Mouse (Mus musculus): Measurements from ENCODE around the gene Pkm. TPM values are rescaled to one million over a fixed set of nuclear protein-coding genes. Genes with fewer than 3 reads are reported as not detected.

Pkm gene
- polyA plus RNA-seq, 1 experiment from 2014 or later = 1,075 TPM

DNA sequence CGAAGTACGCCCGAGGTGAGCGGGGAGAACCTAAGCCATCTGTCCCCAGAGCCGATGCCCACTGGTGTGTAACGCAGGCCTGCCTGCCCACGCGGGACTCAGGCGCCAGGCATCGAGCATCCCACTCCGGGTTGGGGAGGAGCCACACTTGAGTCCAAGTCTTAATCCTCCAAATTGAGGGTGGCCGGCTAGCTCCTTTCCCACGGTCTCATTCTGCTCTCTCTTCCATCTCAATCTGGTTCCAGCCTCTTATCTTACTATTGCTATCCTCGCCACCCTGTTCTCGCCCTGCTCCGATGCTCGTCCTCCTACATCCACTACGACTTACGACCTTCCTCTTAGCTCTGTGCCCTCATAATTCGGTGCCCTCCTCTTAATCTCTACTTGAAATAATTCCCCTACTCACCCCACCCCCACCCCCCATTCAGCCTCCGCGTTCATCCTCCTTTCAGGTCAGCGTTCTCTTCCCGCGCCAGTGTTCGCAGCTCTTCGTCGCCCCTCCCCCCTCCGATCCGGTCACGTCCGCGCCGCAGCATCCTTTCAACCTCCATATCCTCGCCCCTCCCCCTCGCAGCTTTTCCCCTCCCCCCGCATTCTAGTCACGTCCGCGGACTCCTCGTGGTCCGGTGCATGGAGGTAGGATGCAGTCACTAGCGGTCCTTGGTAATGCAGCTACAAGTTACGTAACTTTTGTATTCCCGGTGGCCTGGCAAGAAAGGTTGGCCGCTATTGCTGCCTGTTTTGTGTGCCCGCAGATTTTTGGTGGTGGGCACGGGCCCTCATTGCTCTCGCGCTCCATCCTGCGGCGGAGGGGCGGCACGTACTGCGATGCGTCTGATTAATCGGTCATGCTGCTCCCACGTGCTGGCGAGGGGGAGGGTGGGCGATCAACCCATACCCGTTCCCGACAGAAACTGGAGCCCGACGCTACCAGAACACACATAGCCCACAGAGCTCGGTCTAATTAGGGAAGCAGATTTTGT is 758 bp downstream of the Pkm start:
- Histone ChIP-seq H3K27me3 (replicated peaks) (no peaks in the 10 kb centered on the region), H3K9me3 (no peaks in the 10 kb centered on the region), H3K4me1 (peaks cover 55% of the 10 kb centered on the region), H3K9ac (peak overlapping the region; percentile 70), H3K36me3 (replicated peaks) (0 out of 2 replicates have a peak, but pooled peaks cover 2% of the 10 kb centered on the region), H3K4me3 (peak overlapping the region; percentile 57), H3K4me2 (peak overlapping the region; percentile 85), H3K27ac (peak overlapping the region; percentile 97)
- peak; percentile 78 for ATAC-seq (replicated peaks)
- WGBS = under 1% methylated on average over 64 of the region's 65 CpGs

DNA sequence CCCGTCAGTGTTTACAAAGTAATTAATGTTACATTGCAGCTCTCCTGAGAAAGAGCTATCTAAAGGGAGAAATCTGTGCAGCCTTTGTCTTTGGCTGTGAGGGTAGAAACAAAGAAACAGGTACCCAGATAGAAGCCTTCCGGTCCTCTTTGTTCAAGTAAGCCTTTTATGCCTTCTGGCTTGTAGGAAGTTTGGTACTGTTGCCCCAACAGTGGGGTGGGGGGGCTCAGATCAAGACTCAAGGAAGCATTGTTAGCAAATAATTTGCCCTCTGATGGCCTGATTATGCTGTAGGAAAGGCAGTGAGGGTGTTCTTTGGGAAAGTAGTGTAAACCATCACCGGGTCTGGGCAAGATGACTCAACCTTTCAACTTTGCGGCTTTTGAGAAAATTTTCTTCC is 2.0 kb downstream of the Pkm start:
- peak overlapping the region; percentile 70 for H3K9ac ChIP-seq
- H3K4me2 ChIP-seq = peak overlapping the region; percentile 85
- no peaks in the 10 kb centered on the region for H3K27me3 ChIP-seq (replicated peaks)
- peaks cover 64% of the 10 kb centered on the region for H3K4me1 ChIP-seq
- H3K27ac ChIP-seq = peak overlapping the region; percentile 97
- H3K9me3 ChIP-seq = no peaks in the 10 kb centered on the region
- no peaks in the 10 kb centered on the region for H3K36me3 ChIP-seq (replicated peaks)
- WGBS = 1% methylated on average over 4 of the region's 4 CpGs
- peak overlapping the region; percentile 57 for H3K4me3 ChIP-seq
- no peak for ATAC-seq (replicated peaks)

DNA sequence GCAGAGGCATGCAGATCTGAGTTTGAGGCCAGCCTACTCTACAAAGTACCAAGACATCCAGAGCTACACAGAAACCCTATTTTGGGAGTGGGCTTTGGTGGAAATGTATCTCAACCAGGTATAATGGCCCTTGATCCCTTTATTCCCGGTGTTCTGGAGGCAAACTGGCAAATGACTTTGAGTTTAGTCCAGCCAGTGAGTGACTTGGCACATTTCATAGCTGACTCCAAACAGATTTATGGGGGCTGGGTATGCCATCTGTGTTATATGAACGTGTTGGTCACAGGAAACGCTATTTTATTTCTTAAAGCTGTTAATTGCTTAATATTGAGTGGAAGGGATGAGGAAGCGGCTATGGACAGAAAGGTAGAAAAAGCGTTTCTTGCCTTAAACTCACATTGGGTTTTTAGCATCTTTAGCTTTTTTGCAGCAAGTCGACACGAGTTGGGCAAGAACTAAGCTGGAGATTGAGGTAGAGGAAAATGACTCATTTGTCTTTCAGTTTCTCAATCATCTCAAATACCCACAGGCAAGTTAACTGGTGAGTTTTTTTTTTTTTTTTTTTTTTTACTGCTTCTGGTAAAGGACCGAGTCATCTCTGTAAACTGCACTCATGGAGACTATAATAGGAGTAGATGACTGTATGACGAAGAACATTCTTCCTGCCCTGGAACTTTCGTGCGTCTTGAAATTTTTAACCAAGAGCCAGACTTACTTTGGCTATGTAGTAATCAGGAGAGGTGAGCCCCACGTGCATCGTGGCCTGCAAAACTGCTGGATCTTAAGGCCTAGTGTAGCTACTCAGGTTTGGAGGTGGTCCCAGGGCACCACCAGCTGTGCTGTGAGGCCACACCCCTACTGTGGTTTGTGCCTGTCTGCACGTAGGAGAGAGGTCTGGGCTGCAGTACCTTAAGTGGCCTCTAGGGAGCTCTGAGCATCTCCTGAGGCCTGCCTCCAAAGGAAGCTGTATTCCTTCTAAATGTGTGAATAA is 3.2 kb downstream of the Pkm start:
- Histone ChIP-seq H3K36me3 (replicated peaks) (no peaks in the 10 kb centered on the region), H3K4me3 (peak overlapping the region; percentile 57), H3K27ac (peak overlapping the region; percentile 52; the same call in 1 of the 2 replicates), H3K27me3 (replicated peaks) (no peaks in the 10 kb centered on the region), H3K9ac (peak overlapping the region; percentile 70; the same call in 1 of the 2 replicates), H3K4me1 (peaks cover 75% of the 10 kb centered on the region), H3K9me3 (no peaks in the 10 kb centered on the region), H3K4me2 (peak overlapping the region; percentile 85)
- ATAC-seq (replicated peaks) = no peak
- WGBS = 22% methylated on average over 14 of the region's 14 CpGs

DNA sequence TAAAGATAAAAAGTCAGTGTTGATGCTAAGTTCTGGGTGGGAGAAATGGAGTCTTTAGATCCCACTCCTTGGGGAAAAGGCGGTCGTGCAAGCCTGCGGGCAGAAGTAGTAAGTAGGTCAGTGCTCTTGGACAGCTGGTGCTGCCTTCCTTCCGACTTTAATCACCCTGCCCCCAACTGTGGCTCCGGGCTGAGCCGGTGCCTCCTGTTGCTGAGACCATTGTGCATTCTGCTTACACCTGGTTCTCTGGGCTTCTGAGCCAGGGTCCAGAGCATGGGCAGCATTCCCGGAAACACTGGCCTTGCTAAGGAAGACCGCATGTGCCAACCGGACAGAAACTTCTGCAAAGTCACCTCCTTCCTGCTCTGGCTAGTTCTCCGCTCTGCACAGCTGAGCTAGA is 4.3 kb downstream of the Pkm start:
- 0 out of 2 replicates have a peak overlapping the region, but pooled peaks have one; percentile 0 for H3K4me3 ChIP-seq
- no peak for ATAC-seq (replicated peaks)

DNA sequence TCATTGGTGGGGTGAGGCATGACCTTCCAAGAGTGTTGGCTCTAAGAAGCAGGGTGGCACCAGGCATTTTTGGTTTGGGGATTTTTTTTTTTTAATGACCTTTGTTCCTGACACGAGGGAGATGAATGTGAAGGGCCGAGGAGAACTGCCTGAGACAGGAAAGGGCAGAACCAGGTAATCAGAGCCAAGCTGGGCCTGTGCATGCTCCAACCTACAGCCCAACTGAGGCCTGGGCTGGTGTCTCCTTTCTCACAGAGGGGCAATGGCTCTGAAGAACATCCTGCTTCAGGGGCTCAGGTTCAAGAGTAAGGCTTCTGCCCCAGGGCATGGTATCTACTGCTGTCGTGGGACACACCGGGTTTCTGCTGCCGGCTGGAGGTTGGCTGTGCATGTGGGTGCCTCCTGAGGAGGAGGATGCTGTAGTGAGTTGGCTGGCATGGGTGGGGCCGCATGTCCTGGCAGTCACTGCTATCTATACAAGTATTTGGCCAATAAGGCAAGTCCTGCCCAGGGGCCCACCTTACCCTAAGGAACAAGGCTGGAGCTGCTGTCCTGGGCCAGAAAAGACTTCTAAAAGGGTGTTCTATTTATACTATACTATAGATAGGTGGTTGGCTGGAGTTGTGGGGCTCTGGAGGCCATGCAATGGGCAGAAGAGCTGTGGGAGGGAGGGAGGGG is 5.3 kb downstream of the Pkm start:
- H3K4me3 ChIP-seq = no peak overlapping the region
- WGBS = 68% methylated on average over 6 of the region's 6 CpGs
- no peak overlapping the region for H3K4me2 ChIP-seq
- H3K27ac ChIP-seq = no peak overlapping the region
- peaks cover 66% of the 10 kb centered on the region for H3K4me1 ChIP-seq
- no peak for ATAC-seq (replicated peaks)
- peaks cover 14% of the 10 kb centered on the region for H3K36me3 ChIP-seq (replicated peaks)
- no peaks in the 10 kb centered on the region for H3K27me3 ChIP-seq (replicated peaks)
- no peaks in the 10 kb centered on the region for H3K9me3 ChIP-seq
- H3K9ac ChIP-seq = no peak overlapping the region

More for the DNA sequence above, 4.3 kb downstream of the Pkm start:
- peak overlapping the region; percentile 85 for H3K4me2 ChIP-seq
- H3K27ac ChIP-seq = peak overlapping the region; percentile 52; the same call in 1 of the 2 replicates
- no peaks in the 10 kb centered on the region for H3K9me3 ChIP-seq
- H3K4me1 ChIP-seq = peaks cover 72% of the 10 kb centered on the region
- H3K27me3 ChIP-seq (replicated peaks) = no peaks in the 10 kb centered on the region
- H3K36me3 ChIP-seq (replicated peaks) = peaks cover 4% of the 10 kb centered on the region; the same call in 1 of the 2 replicates
- H3K9ac ChIP-seq = no peak overlapping the region
- WGBS = 40% methylated on average over 10 of the region's 10 CpGs

DNA sequence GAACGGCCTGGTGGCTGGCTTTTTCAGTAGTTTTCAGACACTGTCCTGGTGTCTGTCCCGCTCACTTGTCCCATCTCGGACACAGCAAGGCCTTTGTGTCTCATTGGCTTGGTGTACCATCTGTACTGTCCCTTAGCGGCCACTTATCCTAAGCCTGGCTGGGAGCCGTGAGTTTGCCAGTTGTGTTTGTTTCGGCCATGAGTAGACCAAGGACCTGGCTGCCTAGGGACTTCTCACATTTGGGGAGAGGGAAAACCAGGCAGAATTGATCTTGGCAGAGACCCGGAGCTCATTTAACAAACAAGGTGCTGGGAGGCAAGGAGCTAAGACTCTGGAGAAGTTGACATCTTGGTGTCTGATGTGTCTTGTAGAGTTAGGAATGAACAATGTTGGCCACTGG is 7.1 kb downstream of the Pkm start:
- no peak overlapping the region for H3K4me2 ChIP-seq
- no peak overlapping the region for H3K27ac ChIP-seq
- no peak overlapping the region for H3K9ac ChIP-seq
- H3K4me1 ChIP-seq = peaks cover 57% of the 10 kb centered on the region
- H3K27me3 ChIP-seq (replicated peaks) = no peaks in the 10 kb centered on the region
- no peak overlapping the region for H3K4me3 ChIP-seq
- ATAC-seq (replicated peaks) = no peak
- 81% methylated on average over 7 of the region's 7 CpGs for WGBS
- H3K9me3 ChIP-seq = no peaks in the 10 kb centered on the region
- peaks cover 31% of the 10 kb centered on the region for H3K36me3 ChIP-seq (replicated peaks)

DNA sequence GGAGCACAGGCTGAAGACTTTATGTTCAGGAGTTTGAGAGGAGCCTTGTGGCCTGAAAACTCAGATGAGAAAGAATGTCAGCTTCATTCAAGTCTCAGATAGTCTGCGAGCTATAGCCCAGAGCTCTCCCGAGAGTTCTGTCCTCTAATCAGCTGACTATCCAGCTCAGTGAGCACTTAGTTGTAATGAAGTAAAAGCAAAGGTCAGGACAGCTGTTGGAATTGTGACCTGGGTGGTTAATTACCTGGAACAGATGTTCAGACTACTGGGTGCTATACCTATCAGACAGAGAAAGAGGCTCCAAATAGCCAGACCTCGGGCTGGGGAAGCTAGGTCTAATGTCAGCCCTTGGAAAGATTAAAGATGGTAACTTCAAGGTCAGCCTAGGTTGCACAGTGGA is 7.8 kb downstream of the Pkm start:
- no peak overlapping the region for H3K27ac ChIP-seq
- H3K9me3 ChIP-seq = no peaks in the 10 kb centered on the region
- H3K36me3 ChIP-seq (replicated peaks) = peaks cover 36% of the 10 kb centered on the region
- no peaks in the 10 kb centered on the region for H3K27me3 ChIP-seq (replicated peaks)
- H3K4me1 ChIP-seq = peaks cover 50% of the 10 kb centered on the region
- no peak overlapping the region for H3K4me3 ChIP-seq
- H3K4me2 ChIP-seq = no peak overlapping the region
- ATAC-seq (replicated peaks) = no peak
- 50% methylated on average over 3 of the region's 3 CpGs for WGBS
- H3K9ac ChIP-seq = no peak overlapping the region

DNA sequence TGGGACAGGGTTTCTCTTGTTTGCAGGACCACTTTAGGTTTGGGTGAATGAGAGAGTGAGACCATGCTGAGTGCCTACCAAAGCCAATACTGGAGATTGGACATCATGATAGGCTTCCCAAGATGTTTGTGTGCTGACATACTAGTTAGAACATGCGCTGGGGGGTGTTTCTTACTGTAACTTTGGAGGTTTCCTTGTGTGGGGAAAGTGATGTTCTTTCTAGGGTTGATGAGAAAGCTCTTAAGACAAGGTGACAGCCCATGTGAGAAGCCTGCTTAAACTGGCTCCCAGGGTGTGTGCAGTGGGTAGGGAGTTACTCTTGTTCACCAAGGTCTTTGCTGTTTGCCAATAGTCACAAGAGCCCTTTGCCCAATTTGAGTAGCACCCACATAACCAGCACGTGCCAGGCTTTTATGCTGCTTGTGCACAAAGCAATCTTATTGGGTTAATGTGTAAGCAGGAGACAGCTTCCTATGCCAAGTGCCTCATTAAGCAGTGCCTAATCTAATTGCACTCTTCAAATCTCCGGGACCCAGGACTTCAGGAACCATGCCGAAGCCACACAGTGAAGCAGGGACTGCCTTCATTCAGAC is 8.6 kb downstream of the Pkm start:
- ATAC-seq (replicated peaks) = no peak
- Histone ChIP-seq H3K27ac (no peak overlapping the region), H3K9ac (no peak overlapping the region), H3K27me3 (replicated peaks) (no peaks in the 10 kb centered on the region), H3K36me3 (replicated peaks) (peaks cover 43% of the 10 kb centered on the region), H3K4me1 (peaks cover 42% of the 10 kb centered on the region), H3K4me2 (no peak overlapping the region), H3K9me3 (no peaks in the 10 kb centered on the region), H3K4me3 (no peak overlapping the region)
- WGBS = 81% methylated on average over 4 of the region's 4 CpGs

DNA sequence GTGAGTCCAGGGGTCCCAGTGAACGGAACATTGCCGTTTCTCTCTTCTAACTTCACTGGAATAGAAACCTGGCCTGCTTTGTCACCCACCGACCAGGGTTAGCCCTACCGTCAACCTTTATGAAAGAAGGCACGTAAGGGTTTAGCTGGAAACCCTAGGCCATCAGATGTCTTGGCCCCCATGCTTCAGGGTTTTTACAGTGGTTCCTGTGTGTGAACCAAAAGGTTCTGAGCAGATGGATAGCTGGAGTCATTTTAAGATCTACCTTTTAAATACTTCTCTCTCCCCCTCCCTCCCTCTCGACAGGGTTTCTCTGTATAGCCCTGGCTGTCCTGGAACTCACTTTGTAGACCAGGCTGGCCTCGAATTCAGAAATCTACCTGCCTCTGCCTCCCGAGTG is 9.8 kb downstream of the Pkm start:
- no peak overlapping the region for H3K9ac ChIP-seq
- no peak overlapping the region for H3K4me3 ChIP-seq
- no peak overlapping the region for H3K4me2 ChIP-seq
- peaks cover 30% of the 10 kb centered on the region for H3K4me1 ChIP-seq
- peaks cover 52% of the 10 kb centered on the region for H3K36me3 ChIP-seq (replicated peaks)
- no peaks in the 10 kb centered on the region for H3K9me3 ChIP-seq
- WGBS = 94% methylated on average over 8 of the region's 8 CpGs
- H3K27me3 ChIP-seq (replicated peaks) = no peaks in the 10 kb centered on the region
- no peak for ATAC-seq (replicated peaks)
- H3K27ac ChIP-seq = no peak overlapping the region

DNA sequence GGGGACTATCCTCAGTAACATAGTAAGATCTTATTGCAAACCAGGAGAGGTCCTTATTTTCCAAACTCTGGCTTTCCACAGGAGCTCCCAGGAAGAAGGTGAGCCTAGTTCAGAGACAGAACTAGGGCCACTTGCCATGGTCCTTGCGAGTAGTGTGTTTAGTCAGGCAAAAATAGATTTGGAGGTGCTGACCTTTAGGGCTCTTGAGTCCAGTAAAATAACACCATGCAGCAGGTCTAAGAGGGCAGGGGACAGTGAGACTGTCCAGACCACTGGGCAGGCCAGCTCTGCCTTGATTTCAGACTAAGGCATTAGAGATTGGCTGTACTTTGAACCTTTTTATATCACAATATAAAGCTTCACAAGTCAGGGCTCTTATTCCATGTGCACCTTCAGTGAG is 10.6 kb downstream of the Pkm start:
- Histone ChIP-seq H3K9ac (no peak overlapping the region), H3K36me3 (replicated peaks) (peaks cover 60% of the 10 kb centered on the region), H3K4me1 (peaks cover 22% of the 10 kb centered on the region), H3K4me2 (no peak overlapping the region), H3K4me3 (no peak overlapping the region), H3K27me3 (replicated peaks) (no peaks in the 10 kb centered on the region), H3K27ac (no peak overlapping the region), H3K9me3 (no peaks in the 10 kb centered on the region)
- WGBS = 96% methylated on average over 1 of the region's 1 CpGs
- no peak for ATAC-seq (replicated peaks)

DNA sequence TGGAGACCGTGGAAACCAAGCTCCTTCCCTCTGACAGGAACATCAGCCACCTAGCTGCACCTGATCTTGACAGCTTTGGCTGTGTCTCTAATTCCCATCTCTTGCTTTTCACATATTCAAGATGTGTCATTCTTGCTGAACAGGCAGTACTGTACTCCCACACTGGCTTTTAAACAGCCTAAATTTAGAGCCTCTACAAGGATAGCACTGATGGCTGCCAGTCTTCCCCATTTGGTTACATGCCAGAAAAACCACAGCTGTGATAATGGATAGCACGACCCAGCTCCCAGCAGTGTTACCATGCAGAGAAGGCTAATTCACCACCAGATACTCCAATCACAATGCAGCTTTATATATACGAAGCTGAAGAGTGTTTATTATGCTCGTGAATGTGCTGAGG is 11.1 kb downstream of the Pkm start:
- peaks cover 19% of the 10 kb centered on the region for H3K4me1 ChIP-seq
- H3K4me2 ChIP-seq = no peak overlapping the region
- WGBS = 77% methylated on average over 4 of the region's 4 CpGs
- no peaks in the 10 kb centered on the region for H3K9me3 ChIP-seq
- H3K27me3 ChIP-seq (replicated peaks) = no peaks in the 10 kb centered on the region
- no peak overlapping the region for H3K27ac ChIP-seq
- no peak overlapping the region for H3K4me3 ChIP-seq
- ATAC-seq (replicated peaks) = no peak
- no peak overlapping the region for H3K9ac ChIP-seq
- peaks cover 65% of the 10 kb centered on the region for H3K36me3 ChIP-seq (replicated peaks)
